Mouse (Mus musculus): ENCODE measurements around the gene Dnaic1. TPM values are rescaled to one million over a fixed set of nuclear protein-coding genes. Genes with fewer than 3 reads are reported as not detected.

Gene Dnaic1
- polyA plus RNA-seq, 1 experiment from 2014 or later = 0.47 TPM

DNA sequence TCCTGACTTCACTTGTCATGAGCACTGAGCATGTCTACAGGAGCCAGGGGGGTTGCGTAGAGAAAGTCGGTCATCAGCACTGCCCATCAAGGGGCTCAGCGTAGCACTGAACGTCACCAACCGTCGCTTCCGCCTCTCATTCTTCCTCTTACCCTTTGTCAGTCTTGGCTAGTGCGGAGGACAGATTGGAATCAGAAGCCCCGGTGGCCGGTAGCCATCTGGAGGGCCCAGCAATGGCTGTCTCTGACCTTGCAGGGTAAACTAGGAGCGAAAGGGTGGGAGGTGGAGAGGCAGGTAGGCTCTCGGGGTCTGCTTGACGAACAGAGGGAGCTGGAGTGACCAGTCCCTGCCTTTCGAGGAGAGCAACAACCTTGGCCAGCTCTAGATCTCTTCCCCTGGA, 52.5 kb downstream of the Dnaic1 start:
- no peak overlapping the region for H3K9ac ChIP-seq
- H3K4me2 ChIP-seq (replicated peaks) = no peak overlapping the region
- H3K4me3 ChIP-seq = no peak overlapping the region
- peaks cover 7% of the 10 kb centered on the region for H3K4me1 ChIP-seq
- no peak for ATAC-seq (ENCODE audit: low FRiP score, low read depth)
- H3K9me3 ChIP-seq = no peaks in the 10 kb centered on the region
- no peak overlapping the region for H3K27ac ChIP-seq
- WGBS = 88% methylated on average over 14 of the region's 14 CpGs
- H3K36me3 ChIP-seq = no peaks in the 10 kb centered on the region
- peaks cover 93% of the 10 kb centered on the region for H3K27me3 ChIP-seq

DNA sequence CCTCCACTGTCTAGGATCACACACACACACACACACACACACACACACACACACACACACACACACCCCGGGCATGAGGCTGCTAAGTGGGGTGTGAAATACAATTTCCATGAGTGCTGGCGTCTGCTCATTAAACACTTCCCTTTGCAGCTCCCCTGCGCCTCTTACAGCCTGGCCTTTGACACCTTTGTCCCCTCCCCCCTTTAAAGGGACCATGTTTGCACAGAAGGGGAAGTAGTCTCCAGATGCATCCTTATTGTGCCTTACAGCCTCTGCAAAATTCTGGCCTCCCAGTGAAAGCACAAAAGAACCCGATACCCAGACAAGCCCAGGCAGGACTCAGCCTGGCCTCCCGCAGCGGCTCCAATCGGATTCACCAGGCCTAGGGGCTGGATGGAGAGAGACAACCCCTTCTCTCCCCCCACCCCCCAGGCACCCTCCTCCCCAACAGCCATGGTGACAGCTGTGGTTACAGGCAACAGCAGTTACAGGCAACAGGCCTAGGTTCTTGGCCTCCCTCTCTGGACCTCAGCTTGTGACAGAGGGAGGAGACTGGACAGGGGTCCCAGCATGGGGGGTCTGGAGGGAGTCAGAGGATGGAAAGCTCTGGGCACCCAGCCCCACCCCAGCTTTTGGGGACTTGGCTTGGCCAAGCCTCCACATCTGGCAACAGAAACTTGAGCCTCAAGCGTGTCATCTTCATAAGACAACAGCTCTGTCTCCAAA, 58.8 kb downstream of the Dnaic1 start:
- Histone ChIP-seq H3K27ac (peak overlapping the region; percentile 22; the same call in 1 of the 2 replicates), H3K4me3 (no peak overlapping the region), H3K9me3 (no peaks in the 10 kb centered on the region), H3K9ac (peak overlapping the region; percentile 43), H3K27me3 (peaks cover 83% of the 10 kb centered on the region), H3K4me1 (peaks cover 47% of the 10 kb centered on the region), H3K4me2 (replicated peaks) (peak overlapping the region; percentile 36), H3K36me3 (no peaks in the 10 kb centered on the region)
- WGBS = 3% methylated on average over 8 of the region's 8 CpGs
- peak; percentile 80 for ATAC-seq (ENCODE audit: low FRiP score, low read depth)

DNA sequence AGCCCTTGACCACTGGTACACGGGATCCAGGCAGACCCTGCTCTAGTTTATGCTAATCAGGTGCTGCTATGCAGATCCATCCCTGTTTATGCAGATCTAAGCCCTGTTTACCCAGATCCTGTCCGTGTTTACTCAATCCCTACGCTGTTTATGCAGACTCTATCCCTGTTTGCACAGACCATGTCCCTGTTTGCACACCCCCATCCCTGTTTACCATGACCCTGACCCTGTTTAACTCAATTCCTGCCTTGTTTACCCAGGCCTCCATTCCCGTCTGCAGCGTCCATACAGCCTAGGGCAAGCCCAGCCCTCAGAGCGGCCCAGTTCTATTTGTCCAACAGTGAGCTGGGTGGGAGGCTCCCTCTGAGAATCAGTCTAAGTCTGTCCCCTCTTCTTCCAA, 60.6 kb downstream of the Dnaic1 start:
- Histone ChIP-seq H3K4me2 (replicated peaks) (no peak overlapping the region), H3K9ac (no peak overlapping the region), H3K9me3 (no peaks in the 10 kb centered on the region), H3K36me3 (no peaks in the 10 kb centered on the region), H3K27me3 (peaks cover 82% of the 10 kb centered on the region), H3K4me3 (no peak overlapping the region), H3K27ac (no peak overlapping the region), H3K4me1 (peaks cover 49% of the 10 kb centered on the region)
- ATAC-seq (ENCODE audit: low FRiP score, low read depth) = no peak
- WGBS = 39% methylated on average over 6 of the region's 6 CpGs

DNA sequence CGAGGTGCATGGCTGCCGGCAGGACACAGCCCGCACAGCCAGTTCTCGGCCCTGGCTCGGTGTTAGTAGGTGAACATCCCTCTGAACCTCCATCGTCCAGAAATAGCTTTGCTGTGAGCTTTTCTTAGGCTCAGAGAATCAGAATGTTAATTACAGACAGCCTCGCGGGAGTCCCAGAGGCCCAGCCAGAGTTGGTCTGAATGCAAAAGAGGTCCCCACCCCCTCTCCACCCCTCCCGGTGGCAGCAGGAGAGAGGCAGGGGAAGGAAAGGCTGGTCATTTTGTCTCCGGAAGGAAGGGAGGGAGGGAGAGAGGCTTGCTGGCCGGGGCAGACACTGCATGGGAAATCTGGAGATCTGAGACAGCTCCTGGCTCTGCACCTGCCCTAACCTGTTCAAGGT, 61.8 kb downstream of the Dnaic1 start:
- 3% methylated on average over 11 of the region's 11 CpGs for WGBS
- no peak overlapping the region for H3K9ac ChIP-seq
- H3K27ac ChIP-seq = no peak overlapping the region
- ATAC-seq (ENCODE audit: low FRiP score, low read depth) = no peak
- H3K4me3 ChIP-seq = no peak overlapping the region
- H3K4me1 ChIP-seq = peaks cover 60% of the 10 kb centered on the region
- H3K36me3 ChIP-seq = no peaks in the 10 kb centered on the region
- no peaks in the 10 kb centered on the region for H3K9me3 ChIP-seq
- peaks cover 70% of the 10 kb centered on the region for H3K27me3 ChIP-seq
- H3K4me2 ChIP-seq (replicated peaks) = 0 out of 2 replicates have a peak overlapping the region, but pooled peaks have one; percentile 3

DNA sequence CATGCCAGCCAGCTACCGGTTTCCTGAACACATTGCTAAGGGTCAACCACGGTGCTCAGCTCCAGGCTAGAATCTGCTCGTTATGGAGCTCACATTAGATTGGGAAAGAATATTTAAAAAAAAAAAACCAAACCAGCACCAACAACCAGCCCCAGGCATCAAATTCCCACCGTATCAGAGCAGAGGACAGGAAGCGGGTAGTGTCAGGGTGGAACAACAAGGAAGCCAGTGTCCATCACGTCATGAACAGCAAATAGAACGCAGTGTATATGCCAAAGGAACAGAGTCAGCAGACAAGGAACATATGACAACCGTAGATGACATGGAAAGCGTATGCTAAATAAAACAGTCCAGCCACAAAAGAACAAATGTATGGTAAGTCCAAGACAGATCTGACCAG, 63.4 kb downstream of the Dnaic1 start:
- WGBS = 51% methylated on average over 9 of the region's 9 CpGs
- H3K4me3 ChIP-seq = no peak overlapping the region
- H3K27me3 ChIP-seq = peaks cover 78% of the 10 kb centered on the region
- H3K9ac ChIP-seq = no peak overlapping the region
- ATAC-seq (ENCODE audit: low FRiP score, low read depth) = no peak
- no peak overlapping the region for H3K27ac ChIP-seq
- peaks cover 60% of the 10 kb centered on the region for H3K4me1 ChIP-seq
- no peak overlapping the region for H3K4me2 ChIP-seq (replicated peaks)
- H3K9me3 ChIP-seq = no peaks in the 10 kb centered on the region
- H3K36me3 ChIP-seq = no peaks in the 10 kb centered on the region

DNA sequence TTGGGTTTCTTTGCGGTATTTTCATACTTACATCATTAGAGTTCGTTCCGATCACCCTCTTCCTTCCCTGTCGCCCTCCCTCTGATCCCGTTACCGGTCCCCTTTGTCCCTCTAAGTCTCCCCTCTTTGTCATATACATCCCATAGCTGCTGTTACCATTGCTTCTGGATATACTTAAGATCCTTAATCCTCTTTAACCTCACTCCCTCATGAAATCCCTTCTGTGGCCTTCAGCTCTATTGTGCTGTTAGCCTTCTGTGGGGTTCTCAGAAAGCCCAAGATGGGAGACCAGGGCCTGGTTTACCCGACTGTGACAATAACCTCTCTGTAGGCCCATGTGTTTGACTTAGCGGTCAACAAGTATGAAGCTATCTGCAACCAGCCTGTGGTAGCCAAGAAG, 65.1 kb downstream of the Dnaic1 start:
- Histone ChIP-seq H3K27ac (no peak overlapping the region), H3K4me1 (peaks cover 58% of the 10 kb centered on the region), H3K27me3 (peaks cover 80% of the 10 kb centered on the region), H3K9me3 (no peaks in the 10 kb centered on the region), H3K4me3 (no peak overlapping the region), H3K9ac (no peak overlapping the region), H3K36me3 (no peaks in the 10 kb centered on the region), H3K4me2 (replicated peaks) (no peak overlapping the region)
- 85% methylated on average over 8 of the region's 8 CpGs for WGBS
- ATAC-seq (ENCODE audit: low FRiP score, low read depth) = no peak

DNA sequence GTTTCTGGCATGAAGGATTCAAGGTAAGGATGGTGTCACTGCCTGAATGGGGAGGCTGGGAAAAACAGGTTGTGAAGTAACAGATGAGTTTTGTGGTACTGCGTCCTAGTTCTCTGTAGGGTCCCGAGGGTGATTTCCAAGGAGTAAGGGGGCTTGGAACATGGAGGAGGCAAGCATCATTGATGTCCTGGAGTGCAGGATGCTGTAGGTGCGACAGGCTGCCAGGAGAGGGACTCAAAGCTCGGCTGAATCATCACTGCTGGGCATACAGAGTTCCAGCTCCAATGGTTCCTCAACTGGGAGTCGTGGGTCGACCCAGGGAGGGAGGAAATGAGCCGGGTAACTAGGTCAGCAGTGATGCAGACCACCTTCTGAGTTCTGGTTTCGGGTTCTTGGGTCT, 65.6 kb downstream of the Dnaic1 start:
- Histone ChIP-seq H3K4me2 (replicated peaks) (no peak overlapping the region), H3K9ac (no peak overlapping the region), H3K9me3 (no peaks in the 10 kb centered on the region), H3K4me1 (peaks cover 54% of the 10 kb centered on the region), H3K36me3 (no peaks in the 10 kb centered on the region), H3K27me3 (peaks cover 75% of the 10 kb centered on the region), H3K27ac (no peak overlapping the region), H3K4me3 (no peak overlapping the region)
- ATAC-seq (ENCODE audit: low FRiP score, low read depth) = no peak
- WGBS = 66% methylated on average over 8 of the region's 8 CpGs

DNA sequence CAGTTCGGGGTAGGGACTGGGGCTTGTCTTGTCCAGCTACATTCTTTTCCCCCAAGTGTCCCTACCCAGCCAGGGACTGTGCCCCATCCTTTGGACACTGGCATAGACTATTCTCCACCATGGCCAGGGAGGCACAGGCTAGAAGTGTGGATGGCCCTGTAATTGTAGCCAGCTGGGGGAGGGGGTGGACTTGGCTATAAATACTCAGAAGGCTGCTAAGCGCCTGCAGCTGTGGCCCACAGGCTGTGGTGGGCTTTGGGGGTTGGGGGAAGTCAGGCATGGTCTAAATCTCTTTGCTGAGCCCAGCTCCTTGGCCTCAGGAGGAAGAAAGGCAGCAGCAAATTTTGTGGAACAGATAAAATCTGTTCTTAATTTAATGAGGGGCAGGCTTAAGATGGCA, 66.3 kb downstream of the Dnaic1 start:
- H3K36me3 ChIP-seq = no peaks in the 10 kb centered on the region
- 45% methylated on average over 2 of the region's 2 CpGs for WGBS
- peaks cover 68% of the 10 kb centered on the region for H3K27me3 ChIP-seq
- H3K9me3 ChIP-seq = no peaks in the 10 kb centered on the region
- H3K27ac ChIP-seq = peak overlapping the region; percentile 35; the same call in 1 of the 2 replicates
- H3K4me1 ChIP-seq = peaks cover 54% of the 10 kb centered on the region
- H3K9ac ChIP-seq = peak overlapping the region; percentile 50
- H3K4me3 ChIP-seq = no peak overlapping the region
- ATAC-seq (ENCODE audit: low FRiP score, low read depth) = no peak; the same call in 1 of the 2 replicates
- peak overlapping the region; percentile 12 for H3K4me2 ChIP-seq (replicated peaks)

DNA sequence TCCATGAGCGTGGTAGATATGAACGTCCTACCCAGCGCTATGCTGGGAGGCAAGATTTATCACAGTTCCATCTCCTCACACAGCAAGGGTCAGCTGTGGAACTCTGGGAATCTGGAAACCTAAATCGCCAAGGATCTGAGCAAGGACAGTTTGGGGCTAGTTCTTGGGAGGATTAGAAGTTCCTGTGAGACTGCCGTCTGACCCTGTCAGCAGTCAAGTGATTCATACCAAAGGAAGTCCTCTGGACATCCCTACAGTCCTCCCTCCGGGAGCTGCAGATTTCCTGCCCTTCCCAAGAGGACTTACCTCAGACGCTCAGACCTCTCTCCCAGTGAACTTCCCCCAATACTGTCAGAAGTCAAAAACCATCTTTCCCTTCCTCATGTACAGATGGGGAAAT, 66.8 kb downstream of the Dnaic1 start:
- Histone ChIP-seq H3K4me3 (no peak overlapping the region), H3K36me3 (no peaks in the 10 kb centered on the region), H3K27ac (peak overlapping the region; percentile 35; the same call in 1 of the 2 replicates), H3K27me3 (peaks cover 67% of the 10 kb centered on the region), H3K4me1 (peaks cover 49% of the 10 kb centered on the region), H3K4me2 (replicated peaks) (peak overlapping the region; percentile 12), H3K9me3 (no peaks in the 10 kb centered on the region), H3K9ac (peak overlapping the region; percentile 50)
- no peak for ATAC-seq (ENCODE audit: low FRiP score, low read depth)
- 16% methylated on average over 7 of the region's 7 CpGs for whole genome bisulfite sequencing

DNA sequence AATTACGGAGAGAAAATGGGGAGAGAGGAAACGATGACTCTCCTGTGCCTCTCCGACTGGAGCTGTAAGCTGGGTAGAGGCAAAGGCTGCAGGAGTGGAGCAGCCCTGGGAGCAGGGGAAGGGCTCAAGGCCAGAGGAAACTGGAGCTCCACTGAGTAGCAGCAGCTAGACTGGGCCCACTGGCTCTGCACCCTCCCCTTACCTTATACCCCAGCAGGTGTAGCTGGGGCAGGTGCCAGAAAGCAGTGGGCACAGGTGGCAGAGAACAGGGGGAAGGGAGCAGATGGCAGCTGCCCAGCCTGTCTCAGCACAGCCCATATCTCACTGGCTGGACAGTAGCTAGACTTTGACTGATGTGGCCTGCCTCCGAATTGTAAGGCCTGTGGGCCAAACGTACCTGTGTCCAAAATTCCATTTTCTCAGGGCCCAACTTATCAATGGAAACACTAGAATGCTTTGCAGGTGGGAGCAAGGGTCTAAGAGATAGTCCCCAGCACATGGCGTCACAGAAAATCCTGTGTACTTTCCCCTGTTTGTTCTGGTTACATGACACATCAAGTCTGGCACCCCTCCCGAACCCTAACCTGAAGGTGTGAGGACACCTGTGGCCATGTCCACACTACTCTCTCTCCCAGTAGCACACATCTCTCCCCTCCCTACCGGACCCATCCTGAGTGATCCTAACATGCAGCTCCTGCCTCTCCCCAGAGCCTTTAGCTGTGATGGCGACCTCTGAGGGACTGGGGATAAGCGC, 67.5 kb downstream of the Dnaic1 start:
- Histone ChIP-seq H3K9me3 (no peaks in the 10 kb centered on the region), H3K9ac (no peak overlapping the region), H3K36me3 (no peaks in the 10 kb centered on the region), H3K27me3 (peaks cover 63% of the 10 kb centered on the region), H3K27ac (peak overlapping the region; percentile 33; the same call in 1 of the 2 replicates), H3K4me2 (replicated peaks) (no peak overlapping the region), H3K4me1 (peaks cover 44% of the 10 kb centered on the region), H3K4me3 (no peak overlapping the region)
- ATAC-seq (ENCODE audit: low FRiP score, low read depth) = no peak
- 73% methylated on average over 10 of the region's 10 CpGs for WGBS

DNA sequence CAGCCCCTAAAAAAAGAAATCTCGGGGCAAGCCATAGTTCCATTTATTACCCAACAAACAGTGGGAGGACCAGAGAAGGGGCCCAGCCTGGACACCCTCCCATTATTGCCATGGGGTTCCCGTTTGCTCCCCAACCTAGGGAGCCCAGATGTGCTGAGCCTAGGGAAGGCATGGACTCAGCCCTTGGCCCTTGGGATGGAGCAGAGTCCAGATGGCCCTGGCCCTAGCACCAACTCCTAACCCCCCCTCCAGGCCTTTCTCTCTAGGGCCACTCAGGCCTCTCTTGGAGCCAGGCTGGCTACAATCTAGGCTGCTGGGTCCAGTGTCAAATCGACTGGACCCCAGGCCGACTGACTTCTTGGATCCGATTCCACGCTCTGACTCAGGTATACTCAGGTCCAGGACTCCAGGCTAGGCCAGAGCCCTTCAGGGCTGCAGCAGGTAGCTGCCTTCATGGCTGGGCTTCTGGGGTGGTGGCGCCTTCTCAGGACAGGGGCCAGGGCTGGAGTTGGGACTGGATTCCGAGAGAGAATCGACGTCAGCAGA, 68.7 kb downstream of the Dnaic1 start:
- no peaks in the 10 kb centered on the region for H3K36me3 ChIP-seq
- H3K4me1 ChIP-seq = peaks cover 38% of the 10 kb centered on the region
- H3K9ac ChIP-seq = no peak overlapping the region; the same call in 1 of the 2 replicates
- peaks cover 53% of the 10 kb centered on the region for H3K27me3 ChIP-seq
- ATAC-seq (ENCODE audit: low FRiP score, low read depth) = no peak
- H3K4me2 ChIP-seq (replicated peaks) = 0 out of 2 replicates have a peak overlapping the region, but pooled peaks have one; percentile 84
- WGBS = 90% methylated on average over 10 of the region's 10 CpGs
- H3K4me3 ChIP-seq = no peak overlapping the region
- no peaks in the 10 kb centered on the region for H3K9me3 ChIP-seq
- no peak overlapping the region for H3K27ac ChIP-seq

DNA sequence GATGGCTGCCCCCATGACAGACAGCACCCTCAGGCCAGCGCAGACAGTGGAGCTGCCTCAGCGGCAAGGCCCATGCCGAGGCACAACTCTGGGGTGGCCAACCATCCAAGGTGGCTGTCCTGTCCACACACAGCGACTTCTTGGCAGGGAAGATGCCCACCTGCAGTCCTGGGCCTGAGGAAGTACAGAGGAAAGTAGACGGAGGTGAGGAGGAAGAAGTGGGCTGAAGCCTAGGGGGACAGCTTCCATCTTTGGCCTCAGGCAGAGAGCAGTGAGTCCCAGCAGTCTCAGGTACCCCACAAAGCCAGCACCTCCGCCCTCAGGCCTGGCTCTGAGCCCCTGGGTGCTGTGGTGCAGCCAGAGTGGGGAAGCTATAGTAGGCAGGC, 69.2 kb downstream of the Dnaic1 start:
- H3K4me3 ChIP-seq = no peak overlapping the region

More for the DNA sequence above, 69.2 kb downstream of the Dnaic1 start:
- H3K36me3 ChIP-seq = no peaks in the 10 kb centered on the region
- H3K27ac ChIP-seq = no peak overlapping the region
- no peaks in the 10 kb centered on the region for H3K9me3 ChIP-seq
- no peak for ATAC-seq (ENCODE audit: low FRiP score, low read depth)
- peaks cover 38% of the 10 kb centered on the region for H3K4me1 ChIP-seq
- H3K4me2 ChIP-seq (replicated peaks) = peak overlapping the region; percentile 84
- H3K27me3 ChIP-seq = peaks cover 49% of the 10 kb centered on the region
- 0 out of 2 replicates have a peak overlapping the region, but pooled peaks have one; percentile 84 for H3K9ac ChIP-seq
- 78% methylated on average over 6 of the region's 6 CpGs for WGBS

Data from limb, embryonic 13.5 days (tissue).